Mouse (Mus musculus): ENCODE data around the gene Krt17. TPM values are rescaled to one million over a fixed set of nuclear protein-coding genes. Genes with fewer than 3 reads are reported as not detected.

Gene Krt17
- polyA plus RNA-seq, 1 experiment from 2014 or later: 2.1 TPM

GRCm38 (mm10) chr11:100221741-100222140 is 39.1 kb downstream of the Krt17 start:
- Histone ChIP-seq H3K9ac (no peak overlapping the region), H3K4me1 (ENCODE audit: insufficient read depth) (no peaks in the 10 kb centered on the region), H3K36me3 (ENCODE audit: insufficient read depth) (no peaks in the 10 kb centered on the region), H3K27me3 (ENCODE audit: insufficient read depth, low read length) (no peaks in the 10 kb centered on the region), H3K27ac (ENCODE audit: low read depth) (no peak overlapping the region), H3K4me3 (ENCODE audit: low read depth, low read length) (no peak overlapping the region), H3K9me3 (ENCODE audit: low read depth, low read length) (no peaks in the 10 kb centered on the region), H3K4me2 (no peak overlapping the region)
- TF ChIP-seq CTCF (IDR thresholded peaks at IDR 0.05; ENCODE audit: low read depth): no peak
- no peak for ATAC-seq (ENCODE audit: insufficient read depth)
- WGBS: 65% methylated on average over 8 of the region's 8 CpGs
- DNase-seq: no peak

DNA sequence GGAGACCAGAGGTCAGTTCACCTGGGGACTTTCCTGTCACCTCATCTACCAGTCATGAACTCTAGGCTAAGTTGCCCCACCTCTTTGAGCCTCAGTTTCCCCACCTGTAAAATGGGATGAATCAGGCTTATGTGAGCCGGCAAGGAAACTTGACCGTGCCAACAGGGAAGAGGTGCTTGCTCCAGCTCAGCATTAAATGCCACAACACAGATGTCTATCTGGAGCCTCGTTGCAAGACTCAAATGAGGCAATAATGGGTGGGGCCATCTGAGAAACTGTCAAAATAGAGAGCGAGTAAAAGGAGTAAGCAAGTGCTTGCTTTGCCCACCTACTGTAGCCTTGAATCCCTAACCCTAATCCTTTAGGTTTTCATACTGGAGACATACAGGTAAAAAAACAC is 41.5 kb downstream of the Krt17 start:
- Histone ChIP-seq H3K4me1 (ENCODE audit: insufficient read depth) (no peaks in the 10 kb centered on the region), H3K36me3 (ENCODE audit: insufficient read depth) (no peaks in the 10 kb centered on the region), H3K9ac (no peak overlapping the region), H3K27me3 (ENCODE audit: insufficient read depth, low read length) (no peaks in the 10 kb centered on the region), H3K4me2 (no peak overlapping the region), H3K4me3 (ENCODE audit: low read depth, low read length) (no peak overlapping the region), H3K27ac (ENCODE audit: low read depth) (no peak overlapping the region), H3K9me3 (ENCODE audit: low read depth, low read length) (no peaks in the 10 kb centered on the region)
- no peak for DNase-seq
- WGBS: 82% methylated on average over 4 of the region's 4 CpGs
- TF ChIP-seq CTCF (IDR thresholded peaks at IDR 0.05; ENCODE audit: low read depth): no peak
- no peak for ATAC-seq (ENCODE audit: insufficient read depth)

DNA sequence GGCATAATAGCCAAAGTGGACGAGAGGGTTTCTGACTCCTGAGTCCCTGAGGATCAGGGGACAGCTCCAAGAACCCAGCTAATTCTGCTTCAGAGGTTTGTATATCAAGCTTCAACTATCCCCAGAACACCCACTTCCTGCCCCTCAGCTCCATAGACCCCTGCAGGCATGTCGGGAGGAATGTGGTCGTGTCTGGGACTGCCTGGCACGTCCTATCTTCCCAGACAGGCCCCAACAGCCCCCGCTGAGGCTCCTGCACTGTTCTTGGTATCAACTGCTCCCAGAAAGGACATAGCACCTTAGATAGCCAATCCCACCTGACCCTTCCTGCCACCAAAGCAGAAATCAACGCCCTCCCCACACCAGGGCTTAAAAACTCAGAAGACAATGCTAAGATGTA is 52.3 kb downstream of the Krt17 start:
- TF ChIP-seq CTCF (IDR thresholded peaks at IDR 0.05; ENCODE audit: low read depth): no peak
- no peaks in the 10 kb centered on the region for H3K9me3 ChIP-seq (ENCODE audit: low read depth, low read length)
- no peak for ATAC-seq (ENCODE audit: insufficient read depth)
- H3K4me3 ChIP-seq (ENCODE audit: low read depth, low read length): no peak overlapping the region
- no peak overlapping the region for H3K4me2 ChIP-seq
- H3K4me1 ChIP-seq (ENCODE audit: insufficient read depth): no peaks in the 10 kb centered on the region
- H3K9ac ChIP-seq: no peak overlapping the region
- H3K27ac ChIP-seq (ENCODE audit: low read depth): no peak overlapping the region
- WGBS: 37% methylated on average over 6 of the region's 6 CpGs
- no peak for DNase-seq
- no peaks in the 10 kb centered on the region for H3K27me3 ChIP-seq (ENCODE audit: insufficient read depth, low read length)
- H3K36me3 ChIP-seq (ENCODE audit: insufficient read depth): no peaks in the 10 kb centered on the region

GRCm38 (mm10) chr11:100207498-100207897 is 53.3 kb downstream of the Krt17 start, which contains the start of gene Krt14:
Gene Krt14, minus strand, starts transcription at chr11:100207548.
- Histone ChIP-seq H3K4me2 (no peak within 1 kb of the TSS), H3K27me3 (ENCODE audit: insufficient read depth, low read length) (no peaks in the 10 kb centered on the region), H3K4me1 (ENCODE audit: insufficient read depth) (no peaks in the 10 kb centered on the region), H3K4me3 (ENCODE audit: low read depth, low read length) (no peak within 1 kb of the TSS), H3K27ac (ENCODE audit: low read depth) (no peak within 1 kb of the TSS), H3K36me3 (ENCODE audit: insufficient read depth) (no peaks in the 10 kb centered on the region), H3K9ac (no peak within 1 kb of the TSS), H3K9me3 (ENCODE audit: low read depth, low read length) (no peaks in the 10 kb centered on the region)
- DNase-seq: no peak
- no peak for TF ChIP-seq CTCF (IDR thresholded peaks at IDR 0.05; ENCODE audit: low read depth)
- ATAC-seq (ENCODE audit: insufficient read depth): no peak
- WGBS: 81% methylated on average over 8 of the region's 8 CpGs

Other genes starting within 250 kb of the Krt17 start
- not detected in 2 replicates for gene Krt33a, start 244.8 kb downstream of the Krt17 start, polyA plus RNA-seq (2014; fragmentation: Nextera tagmentation; extraction: Ambion mirVana)
- gene Krt33b, start 231.2 kb downstream of the Krt17 start, polyA plus RNA-seq (2014; fragmentation: Nextera tagmentation; extraction: Ambion mirVana): not detected in 2 replicates
- not detected in 2 replicates for gene Krt34, start 219.5 kb downstream of the Krt17 start, polyA plus RNA-seq (2014; fragmentation: Nextera tagmentation; extraction: Ambion mirVana)
- not detected in 2 replicates for gene Krt31, start 210.5 kb downstream of the Krt17 start, polyA plus RNA-seq (2014; fragmentation: Nextera tagmentation; extraction: Ambion mirVana)
- not detected in 2 replicates for gene Krt32, start 172.8 kb downstream of the Krt17 start, polyA plus RNA-seq (2014; fragmentation: Nextera tagmentation; extraction: Ambion mirVana)
- gene Krt35, start 164.8 kb downstream of the Krt17 start, polyA plus RNA-seq (2014; fragmentation: Nextera tagmentation; extraction: Ambion mirVana): not detected in 2 replicates
- 0.11 TPM in 1 of 2 replicates, not detected in the other for gene Krt36, start 155.4 kb downstream of the Krt17 start, polyA plus RNA-seq (2014; fragmentation: Nextera tagmentation; extraction: Ambion mirVana)
- 0.27 TPM in 1 of 2 replicates, not detected in the other for gene Krt13, start 139.5 kb downstream of the Krt17 start, polyA plus RNA-seq (2014; fragmentation: Nextera tagmentation; extraction: Ambion mirVana)
- 3.9 and 4.4 TPM in 2 replicates for gene Krt15, start 125.1 kb downstream of the Krt17 start, polyA plus RNA-seq (2014; fragmentation: Nextera tagmentation; extraction: Ambion mirVana)
- 86.7 and 91.0 TPM in 2 replicates for gene Krt19, start 112.4 kb downstream of the Krt17 start, polyA plus RNA-seq (2014; fragmentation: Nextera tagmentation; extraction: Ambion mirVana)
- gene Krt9, start 67.8 kb downstream of the Krt17 start, polyA plus RNA-seq (2014; fragmentation: Nextera tagmentation; extraction: Ambion mirVana): not detected in 2 replicates
- gene Krt14, start 53.5 kb downstream of the Krt17 start, polyA plus RNA-seq (2014; fragmentation: Nextera tagmentation; extraction: Ambion mirVana): 0.31 TPM in 1 of 2 replicates, not detected in the other
- not detected in 2 replicates for gene Krt16, start 12.1 kb downstream of the Krt17 start, polyA plus RNA-seq (2014; fragmentation: Nextera tagmentation; extraction: Ambion mirVana)
- gene Krt42, start 8.8 kb upstream of the Krt17 start, polyA plus RNA-seq (2014; fragmentation: Nextera tagmentation; extraction: Ambion mirVana): not detected in 2 replicates
- gene Eif1, start 58.9 kb upstream of the Krt17 start, polyA plus RNA-seq (2014; fragmentation: Nextera tagmentation; extraction: Ambion mirVana): 1,908 and 1,918 TPM in 2 replicates
- not detected in 2 replicates for gene Gast, start 73.4 kb upstream of the Krt17 start, polyA plus RNA-seq (2014; fragmentation: Nextera tagmentation; extraction: Ambion mirVana)
- gene Hap1, start 95.1 kb upstream of the Krt17 start, polyA plus RNA-seq (2014; fragmentation: Nextera tagmentation; extraction: Ambion mirVana): 8.7 and 9.6 TPM in 2 replicates
- 88.3 and 93.1 TPM in 2 replicates for gene Jup, start 136.7 kb upstream of the Krt17 start, polyA plus RNA-seq (2014; fragmentation: Nextera tagmentation; extraction: Ambion mirVana)
- 64.5 and 67.3 TPM in 2 replicates for gene P3h4, start 153.8 kb upstream of the Krt17 start, polyA plus RNA-seq (2014; fragmentation: Nextera tagmentation; extraction: Ambion mirVana)
- gene Fkbp10, start 154.7 kb upstream of the Krt17 start, polyA plus RNA-seq (2014; fragmentation: Nextera tagmentation; extraction: Ambion mirVana): 135 and 146 TPM in 2 replicates
- gene Nt5c3b, start 180.8 kb upstream of the Krt17 start, polyA plus RNA-seq (2014; fragmentation: Nextera tagmentation; extraction: Ambion mirVana): 127 and 136 TPM in 2 replicates
- 0.24 and 0.58 TPM in 2 replicates for gene Klhl10, start 180.9 kb upstream of the Krt17 start, polyA plus RNA-seq (2014; fragmentation: Nextera tagmentation; extraction: Ambion mirVana)
- 10.9 and 12.3 TPM in 2 replicates for gene Klhl11, start 211.7 kb upstream of the Krt17 start, polyA plus RNA-seq (2014; fragmentation: Nextera tagmentation; extraction: Ambion mirVana)